Mouse (Mus musculus) liver, embryonic 15.5 days (tissue): Measurements from ENCODE around the gene Trim12a. TPM values are rescaled to one million over a fixed set of nuclear protein-coding genes. Genes with fewer than 3 reads are reported as not detected.
"Not testable (repeated sequence)": the region's sequence is repeated elsewhere in the genome, so short reads cannot be mapped to it uniquely, and the experiment has no call there.

Experiments
- ATAC-seq: fragments of 200-750 bp; cut with Nextera tagmentation; 2 replicates; pipeline ENCODE4 v1.8.0; 2017; ENCODE audit warnings: moderate number of reproducible peaks, mild to moderate bottlenecking, moderate library complexity; ENCODE audit not compliant: insufficient read depth
- H3K27ac ChIP-seq: fragments of 300-500 bp; sonication (generic); replicated peaks from 2 replicates; pipeline ENCODE4 v1.5.1; 2015; ENCODE audit warnings: mild to moderate bottlenecking, inconsistent platforms
- H3K27me3 ChIP-seq: fragments of 300-500 bp; sonication (generic); 2 replicates; pipeline ENCODE4 v1.6.1; 2015; ENCODE audit warnings: mild to moderate bottlenecking, inconsistent platforms
- H3K36me3 ChIP-seq: fragments of 300-500 bp; sonication (generic); replicated peaks from 2 replicates; pipeline ENCODE4 v1.6.1; 2015; ENCODE audit warnings: moderate library complexity, mild to moderate bottlenecking, inconsistent platforms
- H3K4me1 ChIP-seq: fragments of 300-500 bp; sonication (generic); replicated peaks from 2 replicates; pipeline ENCODE4 v1.6.1; 2015; ENCODE audit warnings: inconsistent platforms
- H3K4me2 ChIP-seq: fragments of 300-500 bp; sonication (generic); 2 replicates; pipeline ENCODE4 v1.6.1; 2015; ENCODE audit warnings: moderate library complexity, mild to moderate bottlenecking, inconsistent platforms
- H3K4me3 ChIP-seq: fragments of 300-500 bp; sonication (generic); replicated peaks from 2 replicates; pipeline ENCODE4 v1.5.1; 2015; ENCODE audit warnings: mild to moderate bottlenecking, inconsistent platforms
- H3K9ac ChIP-seq: fragments of 300-500 bp; sonication (generic); 2 replicates; pipeline ENCODE4 v1.6.1; 2015; ENCODE audit warnings: moderate library complexity, mild to moderate bottlenecking, inconsistent platforms
- H3K9me3 ChIP-seq: fragments of 300-500 bp; sonication (generic); replicated peaks from 2 replicates; pipeline ENCODE4 v1.6.1; 2016; ENCODE audit warnings: inconsistent platforms
- WGBS: fragments of 180-500 bp; shearing (Covaris S2); methylation state at CpG from one replicate; pipeline ENCODE4 v1.1.7; 2015; ENCODE audit warnings: mixed read lengths; ENCODE audit not compliant: insufficient replicate concordance; 5-methylcytosine and 5-hydroxymethylcytosine counted together
- polyA plus RNA-seq: library from polyadenylated mRNA; unstranded; fragments of >200 nt; fragmentation: Nextera tagmentation; extraction: Ambion mirVana; gene quantifications from 2 replicates; pipeline ENCODE4 v1.2.1, GENCODE M21; 2015

Trim12a gene
- polyA plus RNA-seq, result 3.1 and 3.4 TPM in 2 replicates

- H3K9me3 ChIP-seq, H3K27me3 ChIP-seq, H3K36me3 ChIP-seq, H3K4me1 ChIP-seq: not testable (repeated sequence)
- ATAC-seq, result peak; percentile 95
- Histone ChIP-seq H3K27ac (peak within 1 kb of the TSS; percentile 67), H3K4me3 (peak within 1 kb of the TSS; percentile 61), H3K4me2 (peak within 1 kb of the TSS; percentile 62), H3K9ac (peak within 1 kb of the TSS; percentile 40; the same call in 1 of the 2 replicates)
- 9% methylated on average over 4 of the region's 4 CpGs for WGBS
Measured at GRCm38 (mm10) chr7:104315369-104316080, at the start of gene Trim12a. Gene Trim12a (minus strand): TSS chr7:104315466.

- Histone ChIP-seq H3K4me3 (peak overlapping the region; percentile 61), H3K27me3 (no peaks in the 10 kb centered on the region), H3K9me3 (no peaks in the 10 kb centered on the region), H3K27ac (peak overlapping the region; percentile 67), H3K4me2 (peak overlapping the region; percentile 60), H3K4me1 (peaks cover 11% of the 10 kb centered on the region), H3K9ac (no peak overlapping the region), H3K36me3 (no peaks in the 10 kb centered on the region)
- ATAC-seq, result peak; percentile 32; the same call in 1 of the 2 replicates
- WGBS, result 65% methylated on average over 2 of the region's 2 CpGs
Measured at GRCm38 (mm10) chr7:104353600-104353967, 38.3 kb upstream of the Trim12a start.

- peak within 1 kb of the TSS; percentile 60 for H3K4me2 ChIP-seq
- no peaks in the 10 kb centered on the region for H3K27me3 ChIP-seq
- no peaks in the 10 kb centered on the region for H3K36me3 ChIP-seq
- no peaks in the 10 kb centered on the region for H3K9me3 ChIP-seq
- peak within 1 kb of the TSS; percentile 67 for H3K27ac ChIP-seq
- ATAC-seq, result peak; percentile 100
- peaks cover 11% of the 10 kb centered on the region for H3K4me1 ChIP-seq
- WGBS, result 3% methylated on average over 14 of the region's 14 CpGs
- H3K9ac ChIP-seq, result no peak within 1 kb of the TSS
- H3K4me3 ChIP-seq, result peak within 1 kb of the TSS; percentile 61
Measured at GRCm38 (mm10) chr7:104352717-104353599, 37.7 kb upstream of the Trim12a start, which contains the start of gene Trim12c. Gene Trim12c (minus strand): TSS chr7:104353362.

- 49% methylated on average over 4 of the region's 4 CpGs for WGBS
- H3K27me3 ChIP-seq, H3K9me3 ChIP-seq, H3K27ac ChIP-seq, H3K4me3 ChIP-seq, H3K9ac ChIP-seq, H3K36me3 ChIP-seq, H3K4me1 ChIP-seq, H3K4me2 ChIP-seq, ATAC-seq: not testable (repeated sequence)
Measured at GRCm38 (mm10) chr7:104348043-104348442, 32.8 kb upstream of the Trim12a start.

DNA sequence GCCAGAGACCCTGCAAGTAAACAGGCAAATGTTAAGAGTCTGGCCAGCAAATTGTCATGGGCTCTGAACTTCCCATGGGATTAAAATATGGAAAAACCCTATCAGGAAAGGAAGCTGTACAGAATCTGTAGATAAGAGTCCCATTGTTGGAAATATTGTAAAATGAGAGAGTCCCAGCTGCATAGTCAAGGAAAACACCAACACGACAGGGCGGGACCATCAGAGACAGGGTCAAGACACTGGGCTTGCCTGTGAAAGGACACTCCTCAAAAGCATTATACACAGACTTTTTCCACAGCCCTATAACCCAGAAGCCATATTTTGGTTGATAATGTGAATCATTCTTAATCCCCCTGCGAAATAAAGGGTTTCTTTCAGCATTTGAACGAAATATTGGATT, 25.5 kb upstream of the Trim12a start:
- ATAC-seq, H3K4me2 ChIP-seq: not testable (repeated sequence)
- 75% methylated on average over 4 of the region's 4 CpGs for WGBS

DNA sequence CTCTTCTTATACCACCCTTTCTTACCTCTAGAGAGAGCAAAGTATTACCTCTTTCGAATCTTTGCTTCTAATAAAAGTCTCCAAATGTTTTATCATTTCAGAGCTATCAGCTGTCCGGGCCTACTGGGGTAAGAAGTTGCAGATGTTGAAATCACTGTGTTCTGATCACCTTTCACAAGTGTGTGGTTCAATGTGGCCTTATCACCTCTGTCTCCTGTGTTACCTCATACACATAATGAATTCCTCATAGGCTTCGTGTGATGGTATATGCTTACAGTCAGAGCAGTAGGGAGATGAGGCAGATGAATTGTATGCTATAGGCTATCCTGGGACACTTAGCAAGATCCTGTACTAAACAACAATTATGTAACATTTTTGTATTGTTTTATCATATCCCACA, 20.3 kb upstream of the Trim12a start:
- H3K4me2 ChIP-seq, result not testable (repeated sequence)

More for the DNA sequence above, 25.5 kb upstream of the Trim12a start:
- H3K4me1 ChIP-seq, H3K27ac ChIP-seq, H3K9me3 ChIP-seq, H3K9ac ChIP-seq, H3K36me3 ChIP-seq, H3K27me3 ChIP-seq, H3K4me3 ChIP-seq: not testable (repeated sequence)

DNA sequence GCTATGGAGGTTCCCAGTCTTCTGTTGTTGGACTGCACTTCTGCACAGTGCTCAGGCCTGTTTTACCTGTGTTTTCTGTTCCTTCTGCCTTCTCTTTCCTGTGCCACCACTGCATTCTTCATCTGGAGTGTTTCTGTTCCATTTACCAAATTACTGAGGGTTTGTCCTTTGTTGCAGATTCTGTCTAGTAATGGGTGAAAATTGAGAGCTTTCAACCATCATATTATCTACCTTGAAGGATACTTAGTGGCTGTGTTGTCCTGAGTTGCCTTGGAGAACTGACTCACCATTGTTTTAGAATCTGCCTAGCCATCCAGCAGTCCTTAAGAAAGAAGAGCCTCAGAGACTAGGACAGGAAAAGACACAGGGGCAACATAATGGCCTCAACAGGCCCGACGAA, 13.9 kb upstream of the Trim12a start, which contains the start of gene Trim34b:
Gene Trim34b, plus strand, starts transcription at position 301 of the 400 bp plus-strand sequence.
- WGBS, result 84% methylated on average over 2 of the region's 2 CpGs

More for the DNA sequence above, 20.3 kb upstream of the Trim12a start:
- H3K27me3 ChIP-seq, H3K9me3 ChIP-seq, ATAC-seq, H3K27ac ChIP-seq, H3K4me1 ChIP-seq, H3K9ac ChIP-seq, H3K36me3 ChIP-seq, H3K4me3 ChIP-seq: not testable (repeated sequence)
- 52% methylated on average over 3 of the region's 3 CpGs for WGBS

GRCm38 (mm10) chr7:104322028-104322427, 6.8 kb upstream of the Trim12a start:
- WGBS, result 69% methylated on average over 9 of the region's 9 CpGs
- no peaks in the 10 kb centered on the region for H3K27me3 ChIP-seq
- ATAC-seq, result no peak
- H3K27ac ChIP-seq, result no peak overlapping the region
- no peak overlapping the region for H3K4me2 ChIP-seq
- H3K9ac ChIP-seq, result no peak overlapping the region
- H3K9me3 ChIP-seq, result no peaks in the 10 kb centered on the region
- H3K4me3 ChIP-seq, result no peak overlapping the region
- H3K4me1 ChIP-seq, result no peaks in the 10 kb centered on the region
- H3K36me3 ChIP-seq, result no peaks in the 10 kb centered on the region

More for the DNA sequence above, 13.9 kb upstream of the Trim12a start, which contains the start of gene Trim34b:
- not testable (repeated sequence) for H3K4me3 ChIP-seq, H3K27ac ChIP-seq, H3K27me3 ChIP-seq, H3K36me3 ChIP-seq, H3K4me1 ChIP-seq, H3K9me3 ChIP-seq, ATAC-seq, H3K9ac ChIP-seq, H3K4me2 ChIP-seq

- H3K36me3 ChIP-seq, result no peaks in the 10 kb centered on the region
- peak overlapping the region; percentile 67 for H3K27ac ChIP-seq
- no peaks in the 10 kb centered on the region for H3K27me3 ChIP-seq
Measured at GRCm38 (mm10) chr7:104314796-104315353, 391 bp downstream of the Trim12a start.

GRCm38 (mm10) chr7:104291638-104292400, 23.4 kb downstream of the Trim12a start:
- H3K4me3 ChIP-seq, result no peak overlapping the region
- 62% methylated on average over 5 of the region's 5 CpGs for WGBS
- H3K9ac ChIP-seq, result no peak overlapping the region
- H3K9me3 ChIP-seq, result no peaks in the 10 kb centered on the region
- no peaks in the 10 kb centered on the region for H3K36me3 ChIP-seq
- ATAC-seq, result no peak
- no peak overlapping the region for H3K4me2 ChIP-seq
- no peaks in the 10 kb centered on the region for H3K4me1 ChIP-seq
- H3K27ac ChIP-seq, result no peak overlapping the region
- no peaks in the 10 kb centered on the region for H3K27me3 ChIP-seq

More at GRCm38 (mm10) chr7:104314796-104315353, 391 bp downstream of the Trim12a start:
- Histone ChIP-seq H3K4me3 (peak overlapping the region; percentile 61), H3K4me1 (no peaks in the 10 kb centered on the region; the same call in 1 of the 2 replicates), H3K4me2 (peak overlapping the region; percentile 62), H3K9me3 (no peaks in the 10 kb centered on the region), H3K9ac (peak overlapping the region; percentile 40; the same call in 1 of the 2 replicates)
- peak; percentile 75 for ATAC-seq
- WGBS, result 2% methylated on average over 15 of the region's 15 CpGs
